Mouse (Mus musculus): ENCODE data around the gene Tns3.

GRCm38 (mm10) chr11:8659061-8659460, 5.3 kb downstream of the Tns3 start:
- TF ChIP-seq BHLHE40 (IDR thresholded peaks at IDR 0.05; ENCODE audit: borderline replicate concordance, low read depth, low read length) (no peak), GABPA (IDR thresholded peaks at IDR 0.05; ENCODE audit: low read depth, low read length) (no peak), CTCF (IDR thresholded peaks at IDR 0.05 in 2 of 3, conservative IDR thresholded peaks at IDR 0.05 in 1 of 3; ENCODE audit: control insufficient read depth in 1 of 3, insufficient read depth in 1 of 3, low read depth in 2 of 3, low read length in 3 of 3, poor library complexity in 1 of 3, severe bottlenecking in 1 of 3) (no peak), ZNF384 (IDR thresholded peaks at IDR 0.05; ENCODE audit: low read depth, low read length) (no peak), POLR2A (IDR thresholded peaks at IDR 0.05; ENCODE audit: control insufficient read depth in 1 of 2, insufficient read depth in 1 of 2, low read depth in 1 of 2, low read length in 2 of 2, poor library complexity in 1 of 2) (no peak), RCOR1 (IDR thresholded peaks at IDR 0.05; ENCODE audit: low read depth, low read length) (no peak), ZC3H11A (IDR thresholded peaks at IDR 0.05; ENCODE audit: low read depth, low read length) (no peak), POLR2AphosphoS5 (IDR thresholded peaks at IDR 0.05; ENCODE audit: borderline replicate concordance, low read depth, low read length) (no peak), MYC (IDR thresholded peaks at IDR 0.05; ENCODE audit: low read depth, low read length) (no peak), USF1 (IDR thresholded peaks at IDR 0.05; ENCODE audit: low read depth, low read length) (no peak), CHD2 (IDR thresholded peaks at IDR 0.05; ENCODE audit: low read length) (no peak), HCFC1 (IDR thresholded peaks at IDR 0.05; ENCODE audit: low read depth, low read length) (no peak), EP300 (IDR thresholded peaks at IDR 0.05; ENCODE audit: low read depth in 1 of 2, low read length in 2 of 2) (no peak), SMC3 (IDR thresholded peaks at IDR 0.05; ENCODE audit: low read depth, low read length) (no peak)

Data from MEL (cell line).